Mouse (Mus musculus) hematopoietic stem cell, adult 5-6 weeks (primary cell): ENCODE measurements at regions not wholly inside any gene's neighbourhood (a gene's known extent, or its start where the extent isn't known, plus 50 kb on each side); places are given as distances from the start of the nearest gene placed in this dataset.

Experiments
- ATAC-seq, 2 experiments: fragments of 125-278 bp in 1 of 2; replicated peaks in 1 of 2; 2 replicates each; pipeline ENCODE4 v1.8.0; 2016 to 2017; ENCODE audit warnings: inconsistent platforms in 2 of 2, mild to moderate bottlenecking in 2 of 2, moderate number of reproducible peaks in 2 of 2, low read depth in 1 of 2, moderate TSS enrichment in 1 of 2; ENCODE audit not compliant: low FRiP score in 2 of 2, poor library complexity in 2 of 2, severe bottlenecking in 2 of 2, insufficient read depth in 1 of 2, low TSS enrichment in 1 of 2

- ATAC-seq: no peak
Measured at GRCm38 (mm10) chr1:158056994-158057630, 299.0 kb downstream of the Brinp2 start.

GRCm38 (mm10) chr1:158057789-158058188 is 298.3 kb downstream of the Brinp2 start:
- no peak for ATAC-seq

GRCm38 (mm10) chr1:158061995-158062394 is 294.1 kb downstream of the Brinp2 start:
- ATAC-seq: no peak

DNA sequence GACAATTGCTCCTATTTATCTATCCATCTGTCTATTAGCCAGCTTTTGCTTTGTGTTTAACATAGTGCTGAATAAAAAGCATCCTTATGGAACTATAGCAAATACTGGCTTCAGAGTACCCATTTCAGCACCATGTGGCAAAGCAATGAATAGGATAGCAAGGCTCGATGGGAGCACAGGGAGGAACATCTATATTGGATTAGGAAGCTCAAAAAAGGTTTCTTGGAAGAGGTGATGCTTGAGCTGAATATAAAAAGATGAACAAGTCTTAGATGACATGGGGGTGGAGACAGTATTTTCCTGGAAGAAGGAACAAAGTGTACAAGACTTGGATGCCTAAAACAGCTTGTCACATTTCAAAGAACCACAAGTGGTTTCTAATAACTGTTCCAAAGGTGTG is 273.9 kb downstream of the Brinp2 start:
- no peak for ATAC-seq

DNA sequence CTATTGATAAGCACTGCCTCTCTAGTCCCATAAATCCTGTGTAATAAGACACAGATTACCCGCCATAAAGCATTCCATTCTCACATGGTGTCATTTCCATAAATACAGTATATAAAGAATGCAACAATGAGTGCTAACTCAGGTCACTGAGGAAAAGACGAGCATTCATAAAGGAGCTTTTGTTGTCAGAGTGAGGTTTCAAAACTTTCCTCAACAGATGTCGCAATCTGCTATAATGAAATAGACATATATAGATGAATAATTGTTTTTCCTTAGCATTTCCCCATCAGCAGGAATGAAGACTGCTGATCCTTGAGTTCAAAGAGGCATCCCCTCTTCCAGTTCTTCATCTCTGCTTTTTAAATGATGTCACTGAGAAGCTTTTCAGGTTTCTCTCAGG is 270.3 kb downstream of the Brinp2 start:
- ATAC-seq: no peak

- ATAC-seq: no peak
Measured at GRCm38 (mm10) chr1:158097500-158097899, 258.6 kb downstream of the Brinp2 start.

DNA sequence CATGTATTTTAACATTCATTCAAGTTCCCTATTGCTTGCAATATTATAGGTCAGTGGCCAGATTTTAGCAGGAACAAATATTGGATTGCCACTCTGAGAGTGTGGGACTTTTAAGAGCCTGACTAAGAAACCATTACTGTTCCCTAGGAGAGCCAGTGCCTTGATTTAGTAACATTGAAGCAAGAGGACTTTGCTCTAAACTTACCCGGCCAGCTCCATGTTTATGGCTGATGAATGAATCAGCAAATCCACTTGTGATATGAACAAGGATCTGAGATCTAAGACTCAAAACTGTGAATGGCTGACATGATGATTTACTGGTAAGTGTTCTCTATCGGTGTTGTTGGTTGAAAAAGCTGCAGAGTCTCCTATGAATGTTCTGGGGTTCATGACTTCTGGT is 236.4 kb downstream of the Brinp2 start:
- ATAC-seq: no peak

GRCm38 (mm10) chr1:158124902-158125301 is 231.2 kb downstream of the Brinp2 start:
- no peak for ATAC-seq

DNA sequence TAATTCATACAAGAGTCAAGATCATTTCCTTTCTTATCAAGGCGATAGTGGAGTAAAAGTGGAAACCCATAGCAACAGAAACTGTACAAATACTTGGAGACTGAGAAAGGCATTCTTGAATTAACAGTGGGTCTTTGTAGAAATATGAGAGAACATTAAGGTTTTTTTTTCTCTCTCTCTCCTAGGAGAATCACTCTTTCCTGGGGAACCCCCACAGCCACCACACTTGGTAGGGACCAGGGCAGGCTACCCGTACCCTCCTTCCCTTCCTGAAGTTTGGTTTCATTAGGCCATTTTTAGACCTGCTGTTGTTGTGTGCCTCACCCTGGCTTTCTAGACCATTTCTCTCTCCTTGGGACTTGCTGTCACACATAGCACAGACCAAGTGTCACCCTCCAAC is 229.9 kb downstream of the Brinp2 start:
- ATAC-seq: no peak

DNA sequence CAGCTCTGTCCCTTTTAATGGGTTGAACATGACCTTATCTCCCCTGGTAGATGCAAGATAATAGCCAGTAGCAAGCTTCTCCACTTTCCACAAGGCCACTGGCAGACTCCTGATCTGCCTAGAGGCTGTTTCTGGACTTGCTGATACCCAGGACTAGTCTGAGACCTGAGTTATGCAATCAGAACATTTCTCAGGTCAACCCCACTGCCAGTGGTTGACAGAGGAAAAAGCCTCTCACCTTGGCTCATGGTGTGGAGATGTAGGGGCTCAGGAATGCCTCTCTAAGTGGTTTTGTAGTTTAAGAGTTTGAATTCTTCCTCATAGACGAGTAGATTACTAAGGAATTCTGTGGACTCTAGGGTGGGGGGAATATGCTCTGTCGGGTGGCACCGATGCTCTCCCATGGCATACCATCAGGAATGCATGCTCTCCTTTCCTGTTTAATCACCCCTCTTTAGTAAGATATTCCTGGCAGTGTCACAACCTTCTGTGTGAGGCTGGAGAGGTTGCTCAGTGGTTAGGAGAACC is 226.8 kb downstream of the Brinp2 start:
- ATAC-seq: no peak

- ATAC-seq: no peak
Measured at GRCm38 (mm10) chr1:158147525-158147924, 208.6 kb downstream of the Brinp2 start.

DNA sequence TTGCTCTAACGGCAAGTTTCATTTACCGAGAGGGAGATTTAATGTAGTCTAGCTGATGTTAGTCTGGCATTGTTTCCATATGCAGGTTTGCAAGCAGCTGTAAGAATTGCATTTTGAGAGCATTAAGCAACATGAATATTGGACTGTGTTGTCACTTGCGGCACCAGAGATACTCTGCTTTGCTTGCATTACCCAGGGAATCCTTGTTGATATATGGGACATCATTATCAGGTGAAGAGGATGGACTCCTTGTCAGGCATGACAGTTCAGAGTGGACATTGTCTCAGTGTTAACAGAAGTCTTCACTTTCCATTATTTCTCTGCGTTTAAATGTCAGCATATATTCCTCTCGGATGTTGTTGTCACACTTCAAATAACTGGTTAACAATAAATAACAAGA is 208.1 kb downstream of the Brinp2 start:
- no peak for ATAC-seq

- ATAC-seq: no peak
Measured at GRCm38 (mm10) chr1:158161111-158161510, 195.0 kb downstream of the Brinp2 start.

GRCm38 (mm10) chr1:158161533-158161932 is 194.6 kb downstream of the Brinp2 start:
- ATAC-seq: no peak

GRCm38 (mm10) chr1:158163411-158163810 is 192.7 kb downstream of the Brinp2 start:
- no peak for ATAC-seq

GRCm38 (mm10) chr1:158170006-158170405 is 186.1 kb downstream of the Brinp2 start:
- ATAC-seq: no peak

GRCm38 (mm10) chr1:158180095-158180494 is 176.0 kb downstream of the Brinp2 start:
- no peak for ATAC-seq

GRCm38 (mm10) chr1:158181296-158181695 is 174.8 kb downstream of the Brinp2 start:
- ATAC-seq: no peak

DNA sequence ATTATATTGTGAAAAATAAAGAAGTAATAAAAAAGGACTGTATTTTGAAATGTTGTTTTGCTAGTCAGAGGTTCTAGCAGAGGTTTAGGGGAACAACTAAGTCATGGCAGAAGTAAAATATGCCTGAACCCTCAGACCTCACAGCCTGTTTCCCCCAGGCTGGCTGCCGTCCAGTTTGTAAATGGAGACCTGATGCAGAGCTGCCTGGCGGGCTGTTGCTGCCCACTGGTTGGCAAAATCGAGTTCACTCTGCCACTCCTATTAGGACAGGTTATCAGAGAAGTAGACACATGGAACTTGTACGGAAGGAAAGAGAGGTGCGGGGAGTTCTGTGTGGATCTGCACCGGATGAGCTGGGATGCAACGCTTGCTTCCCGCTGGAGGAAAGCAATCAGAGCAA is 168.5 kb downstream of the Brinp2 start:
- ATAC-seq: no peak
